8 mouse cellular contexts compared by ENCODE assay signal in genomic region chr17:25188150-25189031, GRCm38 (mm10). TPM values are rescaled to one million over a fixed set of nuclear protein-coding genes. Genes with fewer than 3 reads are reported as not detected.
DNase-seq lines count a peak whose midpoint lies in the region; ATAC-seq and TF ChIP-seq lines count a peak whose summit lies in the region.

Gene Unkl, plus strand, starts transcription at chr17:25188397.

- no peak for TF ChIP-seq CTCF in ES-Bruce4 (IDR thresholded peaks at IDR 0.05; ENCODE audit: low read depth, low read length)
- TF ChIP-seq CTCF in lung, postnatal 0 days (IDR thresholded peaks at IDR 0.05): no peak

- H3K4me1 ChIP-seq in ES-Bruce4 (ENCODE audit: control insufficient read depth, insufficient read depth, low read length): no peaks in the 10 kb centered on the region
- H3K4me1 ChIP-seq in brown adipose tissue, adult 24 weeks (ENCODE audit: control insufficient read depth, insufficient read depth, insufficient read length, low read length): peaks cover 6% of the 10 kb centered on the region; the same call in 1 of the 2 replicates
- H3K4me1 ChIP-seq in forebrain, embryonic 16.5 days (replicated peaks; ENCODE audit: control insufficient read depth, insufficient read depth, low read length): peaks cover 36% of the 10 kb centered on the region
- H3K4me1 ChIP-seq in lung, postnatal 0 days (ENCODE audit: insufficient read depth, low read depth, low read length): peaks cover 15% of the 10 kb centered on the region

- peak; percentile 78 to 84 for DNase-seq in heart, postnatal 36 days
- DNase-seq in layer of hippocampus, adult 8-10 months (ENCODE audit: low spot score in 2 of 2): peak in 1 of 2 experiments; percentile 47
- DNase-seq in lung, postnatal 0 days (ENCODE audit: low spot score): peak; percentile 77
- peak; percentile 68 for DNase-seq in ovary, postnatal 14 days (ENCODE audit: low spot score)
- peak; percentile 70 to 86 for DNase-seq in thymus, postnatal 10 days (ENCODE audit: low spot score in 2 of 2)

- no peaks in the 10 kb centered on the region for H3K27me3 ChIP-seq in ES-Bruce4 (ENCODE audit: control insufficient read depth, insufficient read depth, low read length, poor library complexity, severe bottlenecking)
- no peaks in the 10 kb centered on the region for H3K27me3 ChIP-seq in forebrain, embryonic 16.5 days (replicated peaks; ENCODE audit: control insufficient read depth, insufficient read depth, low read length)
- no peaks in the 10 kb centered on the region for H3K27me3 ChIP-seq in lung, postnatal 0 days (replicated peaks; ENCODE audit: insufficient read depth, low read length)

- WGBS in forebrain, embryonic 16.5 days: under 1% methylated on average over 77 of the region's 104 CpGs
- WGBS in lung, postnatal 0 days: under 1% methylated on average over 76 of the region's 104 CpGs

- no peaks in the 10 kb centered on the region for H3K9me3 ChIP-seq in ES-Bruce4 (replicated peaks; ENCODE audit: control insufficient read depth, insufficient read depth, low read length, poor library complexity, severe bottlenecking)
- no peaks in the 10 kb centered on the region for H3K9me3 ChIP-seq in forebrain, embryonic 16.5 days (ENCODE audit: control insufficient read depth, low read length)
- H3K9me3 ChIP-seq in lung, postnatal 0 days (ENCODE audit: low read length): no peaks in the 10 kb centered on the region

- H3K4me3 ChIP-seq in ES-Bruce4 (ENCODE audit: low read depth, low read length): peak within 1 kb of the TSS; percentile 84
- H3K4me3 ChIP-seq in brown adipose tissue, adult 24 weeks (ENCODE audit: insufficient read depth, low read depth, low read length): peak within 1 kb of the TSS; percentile 95
- H3K4me3 ChIP-seq in forebrain, embryonic 16.5 days (replicated peaks; ENCODE audit: low read length): peak within 1 kb of the TSS; percentile 91
- H3K4me3 ChIP-seq in lung, postnatal 0 days (ENCODE audit: low read depth, low read length): peak within 1 kb of the TSS; percentile 96

- H3K4me2 ChIP-seq in forebrain, embryonic 16.5 days (ENCODE audit: low read length): peak within 1 kb of the TSS; percentile 94
- peak within 1 kb of the TSS; percentile 80 for H3K4me2 ChIP-seq in lung, postnatal 0 days (replicated peaks; ENCODE audit: low read depth, low read length)

- TF ChIP-seq POLR2A in ES-Bruce4 (IDR thresholded peaks at IDR 0.05; ENCODE audit: insufficient read depth, low read length): no peak

- peak within 1 kb of the TSS; percentile 89 for H3K9ac ChIP-seq in ES-Bruce4 (ENCODE audit: low read depth, poor library complexity, severe bottlenecking)
- H3K9ac ChIP-seq in forebrain, embryonic 16.5 days (replicated peaks; ENCODE audit: low read depth, low read length): peak within 1 kb of the TSS; percentile 86
- peak within 1 kb of the TSS; percentile 92 for H3K9ac ChIP-seq in lung, postnatal 0 days (replicated peaks; ENCODE audit: low read depth)

- intact Hi-C loops in heart, postnatal 36 days (cut with DNase I): loop anchor here (5.0 to 10.0 kb wide), 2 partner anchors 251 to 444 kb away; partner anchors contain the start of gene Mapk8ip3

- H3K27ac ChIP-seq in ES-Bruce4 (ENCODE audit: insufficient read depth, low read length): no peak within 1 kb of the TSS; the same call in 1 of the 2 replicates
- peak within 1 kb of the TSS; percentile 78 for H3K27ac ChIP-seq in brown adipose tissue, adult 24 weeks (replicated peaks; ENCODE audit: low read depth, low read length)
- peak within 1 kb of the TSS; percentile 70 for H3K27ac ChIP-seq in forebrain, embryonic 16.5 days (ENCODE audit: low read length)
- H3K27ac ChIP-seq in lung, postnatal 0 days (ENCODE audit: low read length): peak within 1 kb of the TSS; percentile 93

- ATAC-seq in forebrain, embryonic 16.5 days: peak; percentile 18
- ATAC-seq in lung, postnatal 0 days: peak; percentile 62

- TF ChIP-seq EP300 in ES-Bruce4 (IDR thresholded peaks at IDR 0.05; ENCODE audit: insufficient read depth, low read depth, low read length): no peak
- TF ChIP-seq EP300 in lung, postnatal 0 days (IDR thresholded peaks at IDR 0.05): no peak

- H3K36me3 ChIP-seq in ES-Bruce4 (ENCODE audit: control insufficient read depth, insufficient read depth, low read length, poor library complexity, severe bottlenecking): 0 out of 2 replicates have a peak, but pooled peaks cover 3% of the 10 kb centered on the region
- no peaks in the 10 kb centered on the region for H3K36me3 ChIP-seq in forebrain, embryonic 16.5 days (ENCODE audit: control insufficient read depth, insufficient read depth)
- no peaks in the 10 kb centered on the region; the same call in 1 of the 2 replicates for H3K36me3 ChIP-seq in lung, postnatal 0 days (ENCODE audit: insufficient read depth, low read length)

RNA-seq across cellular contexts. Expression of gene Unkl, which starts in this region (rescaled TPM):
- polyA plus RNA-seq in ES-Bruce4 (2011; ENCODE audit: insufficient read depth, insufficient read length, low read depth, missing spikeins): 21.1 and 22.9 TPM in 2 replicates
- polyA plus RNA-seq in brown adipose tissue, adult 24 weeks (2012; ENCODE audit: insufficient read depth, insufficient read length, missing spikeins): 2.5 and 4.3 TPM in 2 replicates
- 15.0 and 15.2 TPM in 2 replicates for polyA plus RNA-seq in forebrain, embryonic 16.5 days (2015; fragmentation: Nextera tagmentation; extraction: Ambion mirVana)
- total RNA-seq in heart, postnatal 36 days (2021): 10 to 100 TPM in 1 of 2 experiments, 1 to 10 TPM in 1; 8.7 to 10.2 TPM
- total RNA-seq in layer of hippocampus, adult 8-10 months (2022): 10 to 100 TPM; 36.0 to 42.6 (median 39.6) TPM
- polyA plus RNA-seq in lung, postnatal 0 days (2015; fragmentation: Nextera tagmentation; extraction: Ambion mirVana): 7.0 and 7.8 TPM in 2 replicates
